Mouse (Mus musculus) adrenal gland, postnatal 10 days (tissue): ENCODE measurements around the gene Inppl1. TPM values are rescaled to one million over a fixed set of nuclear protein-coding genes. Genes with fewer than 3 reads are reported as not detected.

Source experiments
- DNase-seq: peaks from one replicate; pipeline ENCODE4 v3.0.0; 2021; ENCODE audit warnings: mixed read lengths
- total RNA-seq, 2 experiments: library from RNA; stranded (reverse); gene quantifications; 2 replicates each; pipeline ENCODE4 v1.2.3; 2021

Gene Inppl1
- total RNA-seq, 2 experiments from 2014 or later: 72.5 to 98.1 TPM

GRCm38 (mm10) chr7:101844186-101844585, 6.2 kb upstream of the Inppl1 start:
- DNase-seq: no peak

- DNase-seq: no peak
Measured at GRCm38 (mm10) chr7:101837154-101837605, 849 bp downstream of the Inppl1 start.

GRCm38 (mm10) chr7:101836271-101837153, 1.5 kb downstream of the Inppl1 start:
- peak; percentile 85 for DNase-seq

GRCm38 (mm10) chr7:101835457-101836109, 2.4 kb downstream of the Inppl1 start:
- DNase-seq: no peak

GRCm38 (mm10) chr7:101834903-101835302, 3.1 kb downstream of the Inppl1 start:
- DNase-seq: no peak

- DNase-seq: no peak
Measured at GRCm38 (mm10) chr7:101833916-101834584, 4.0 kb downstream of the Inppl1 start.

- no peak for DNase-seq
Measured at GRCm38 (mm10) chr7:101833352-101833751, 4.7 kb downstream of the Inppl1 start.

GRCm38 (mm10) chr7:101832372-101832771, 5.7 kb downstream of the Inppl1 start:
- no peak for DNase-seq

- no peak for DNase-seq
Measured at GRCm38 (mm10) chr7:101831437-101831836, 6.6 kb downstream of the Inppl1 start.

GRCm38 (mm10) chr7:101830373-101830772, 7.7 kb downstream of the Inppl1 start:
- DNase-seq: no peak

- peak; percentile 39 for DNase-seq
Measured at GRCm38 (mm10) chr7:101823758-101824630, 14.0 kb downstream of the Inppl1 start.

- peak; percentile 73 for DNase-seq
Measured at GRCm38 (mm10) chr7:101822836-101823757, 14.9 kb downstream of the Inppl1 start.

GRCm38 (mm10) chr7:101821571-101822501, 16.2 kb downstream of the Inppl1 start:
- DNase-seq: peak; percentile 71

- DNase-seq: peak; percentile 33
Measured at GRCm38 (mm10) chr7:101820295-101821030, 17.6 kb downstream of the Inppl1 start.

- peak; percentile 64 for DNase-seq
Measured at GRCm38 (mm10) chr7:101817861-101818401, 20.1 kb downstream of the Inppl1 start, which contains the start of gene Phox2a. Gene Phox2a (plus strand): TSS chr7:101818313.

GRCm38 (mm10) chr7:101777053-101777452, 61.0 kb downstream of the Inppl1 start:
- DNase-seq: no peak

- peak; percentile 50 for DNase-seq
Measured at GRCm38 (mm10) chr7:101772687-101773086, 65.3 kb downstream of the Inppl1 start.
